Mouse (Mus musculus) C2C12 (cell line): Measurements from ENCODE around the gene Fmnl3. TPM values are rescaled to one million over a fixed set of nuclear protein-coding genes. Genes with fewer than 3 reads are reported as not detected.

Source experiments
- H3K27me3 ChIP-seq: one replicate; pipeline ENCODE4 v1.6.1; 2011; ENCODE audit not compliant: control insufficient read depth, insufficient read depth, insufficient read length
- H3K36me3 ChIP-seq: one replicate; pipeline ENCODE4 v1.6.1; 2011; ENCODE audit not compliant: control insufficient read depth, insufficient read depth
- H3K4me3 ChIP-seq: one replicate; pipeline ENCODE4 v1.5.1; 2011; ENCODE audit warnings: mild to moderate bottlenecking, control low read depth; ENCODE audit not compliant: poor library complexity, insufficient read depth, severe bottlenecking
- H3K79me2 ChIP-seq: one replicate; pipeline ENCODE4 v1.6.1; 2011; ENCODE audit not compliant: control insufficient read depth, insufficient read depth
- H3K79me3 ChIP-seq: one replicate; pipeline ENCODE4 v1.6.1; 2011; ENCODE audit warnings: low read depth, control low read depth
- H3ac ChIP-seq: one replicate; pipeline ENCODE3; 2011; ENCODE audit warnings: low read depth; ENCODE audit not compliant: control insufficient read depth, insufficient read length
- CEBPB ChIP-seq: IDR thresholded peaks from one replicate; pipeline ENCODE4 v1.6.1; 2011; ENCODE audit warnings: low read depth, mild to moderate bottlenecking, control low read depth, moderate library complexity
- CTCF ChIP-seq: IDR thresholded peaks from one replicate; pipeline ENCODE4 v1.5.1; 2011; ENCODE audit not compliant: control insufficient read depth, insufficient read depth, insufficient read length
- FOSL1 ChIP-seq: IDR thresholded peaks from one replicate; pipeline ENCODE4 v1.8.0; 2011; ENCODE audit warnings: mild to moderate bottlenecking, low read length; ENCODE audit not compliant: poor library complexity, insufficient read depth, severe bottlenecking
- MAX ChIP-seq: IDR thresholded peaks from one replicate; pipeline ENCODE4 v1.6.1; 2011; ENCODE audit warnings: mild to moderate bottlenecking, control low read depth
- MYOD1 ChIP-seq: IDR thresholded peaks from one replicate; pipeline ENCODE4 v1.6.1; 2011; ENCODE audit warnings: low read depth; ENCODE audit not compliant: control insufficient read depth, insufficient read length
- MYOG ChIP-seq: IDR thresholded peaks from one replicate; pipeline ENCODE4 v1.6.1; 2011; ENCODE audit not compliant: control insufficient read depth, insufficient read length; ENCODE audit errors: extremely low read depth
- USF1 ChIP-seq: IDR thresholded peaks from one replicate; pipeline ENCODE4 v1.6.1; 2011; ENCODE audit warnings: low read depth, mild to moderate bottlenecking, control low read depth, moderate library complexity
- polyA plus RNA-seq: library from polyadenylated mRNA; unstranded; fragments of >200 nt; fragmentation: generic; extraction: Trizol; gene quantifications from one replicate; pipeline ENCODE4 v1.2.1, GENCODE M21; 2012; ENCODE audit warnings: missing spikeins

Fmnl3 gene
- polyA plus RNA-seq, 1 experiment: 76.6 TPM

- H3K36me3 ChIP-seq: peaks cover 49% of the 10 kb centered on the region
- no peak overlapping the region for H3ac ChIP-seq
- TF ChIP-seq CEBPB (peak; percentile 15), CTCF (no peak)
- peaks cover 100% of the 10 kb centered on the region for H3K79me2 ChIP-seq
- no peak overlapping the region for H3K4me3 ChIP-seq
- H3K79me3 ChIP-seq: peaks cover 96% of the 10 kb centered on the region
- H3K27me3 ChIP-seq: no peaks in the 10 kb centered on the region
Observed at GRCm38 (mm10) chr15:99399503-99400245, 29.4 kb upstream of the Fmnl3 start.

GRCm38 (mm10) chr15:99397622-99398021 lies 27.3 kb upstream of the Fmnl3 start:
- no peak overlapping the region for H3K4me3 ChIP-seq
- no peak overlapping the region for H3ac ChIP-seq
- H3K36me3 ChIP-seq: peaks cover 29% of the 10 kb centered on the region
- H3K79me2 ChIP-seq: peaks cover 99% of the 10 kb centered on the region
- H3K27me3 ChIP-seq: no peaks in the 10 kb centered on the region
- no peak for TF ChIP-seq MYOG
- TF ChIP-seq USF1: no peak
- no peak for TF ChIP-seq FOSL1
- peaks cover 96% of the 10 kb centered on the region for H3K79me3 ChIP-seq

- H3K36me3 ChIP-seq: peaks cover 21% of the 10 kb centered on the region
- H3K27me3 ChIP-seq: no peaks in the 10 kb centered on the region
- TF ChIP-seq CEBPB (peak; percentile 12), FOSL1 (no peak), USF1 (no peak), MYOG (no peak), CTCF (no peak), MYOD1 (no peak), MAX (no peak)
- H3K4me3 ChIP-seq: no peak overlapping the region
- H3ac ChIP-seq: no peak overlapping the region
- peaks cover 88% of the 10 kb centered on the region for H3K79me3 ChIP-seq
- H3K79me2 ChIP-seq: peaks cover 92% of the 10 kb centered on the region
Observed at GRCm38 (mm10) chr15:99396875-99397274, 26.6 kb upstream of the Fmnl3 start.

GRCm38 (mm10) chr15:99396462-99396861 lies 26.2 kb upstream of the Fmnl3 start:
- TF ChIP-seq MYOD1 (no peak), USF1 (no peak), MYOG (no peak)
- H3K36me3 ChIP-seq: peaks cover 17% of the 10 kb centered on the region
- no peak overlapping the region for H3ac ChIP-seq
- peaks cover 84% of the 10 kb centered on the region for H3K79me3 ChIP-seq
- H3K79me2 ChIP-seq: peaks cover 87% of the 10 kb centered on the region
- no peak overlapping the region for H3K4me3 ChIP-seq
- H3K27me3 ChIP-seq: no peaks in the 10 kb centered on the region

- Histone ChIP-seq H3K27me3 (no peaks in the 10 kb centered on the region), H3ac (peak overlapping the region; percentile 74), H3K36me3 (no peaks in the 10 kb centered on the region), H3K79me2 (peaks cover 59% of the 10 kb centered on the region), H3K4me3 (peak overlapping the region; percentile 100), H3K79me3 (peaks cover 56% of the 10 kb centered on the region)
- TF ChIP-seq FOSL1: no peak
- TF ChIP-seq CTCF: no peak
- TF ChIP-seq MAX: no peak
- TF ChIP-seq CEBPB: peak; percentile 81
- no peak for TF ChIP-seq USF1
Observed at GRCm38 (mm10) chr15:99393386-99394252, 23.3 kb upstream of the Fmnl3 start.
